Mouse (Mus musculus): ENCODE results near the gene Acp7.

Acp7 gene

DNA sequence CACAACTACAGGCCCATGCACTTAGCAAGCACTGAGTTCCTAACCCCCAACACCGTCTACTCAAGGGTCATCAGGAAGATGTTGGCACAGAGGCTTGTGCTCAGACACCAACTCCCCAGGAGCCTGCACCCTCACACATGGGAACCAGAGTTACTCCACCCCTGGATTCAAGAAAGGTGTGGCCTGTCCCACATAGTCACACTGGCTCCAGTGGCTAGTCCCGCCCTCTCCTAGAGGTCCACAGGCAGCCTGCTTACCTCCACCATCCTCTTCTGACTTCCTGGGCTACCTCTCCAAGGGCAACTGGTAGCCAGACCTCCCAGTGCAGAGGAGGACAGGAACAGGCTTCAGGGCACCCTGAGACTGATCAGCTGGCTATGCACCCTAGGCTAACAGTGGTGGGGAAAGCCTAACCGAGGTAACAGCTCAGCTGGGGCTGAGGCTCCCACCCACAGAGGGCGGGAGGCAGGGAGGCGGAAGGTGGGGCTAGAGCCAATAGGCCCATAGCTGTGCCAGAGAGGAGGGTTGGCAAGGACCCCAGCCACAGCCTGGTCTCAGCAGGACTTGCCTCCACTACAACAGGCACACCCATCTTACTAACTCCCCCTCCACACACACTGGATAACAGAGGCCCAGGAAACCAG lies 54.7 kb downstream of the Acp7 start:
- DNase-seq (ENCODE audit: low spot score in 2 of 2), result peak; percentile 83 to 85

DNA sequence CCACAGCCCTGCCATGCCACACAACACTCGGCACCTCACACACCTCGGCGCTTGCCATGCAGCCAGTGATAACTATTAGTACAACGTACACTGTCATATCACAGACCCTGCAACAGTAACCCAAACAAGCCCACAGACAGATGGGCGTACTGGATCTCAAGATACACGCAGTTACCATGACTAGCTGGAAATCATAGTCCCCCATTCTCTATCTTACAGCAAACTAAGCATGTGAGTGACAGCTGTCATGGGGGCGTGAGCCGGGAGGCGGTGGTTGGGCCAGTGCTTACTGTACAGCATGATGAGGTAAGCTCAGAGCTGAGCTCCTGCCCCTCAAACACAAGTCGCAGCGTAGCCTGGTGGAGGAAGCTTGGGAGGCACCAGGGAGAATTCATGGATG lies 55.5 kb downstream of the Acp7 start:
- DNase-seq (ENCODE audit: low spot score in 2 of 2), result no peak

DNA sequence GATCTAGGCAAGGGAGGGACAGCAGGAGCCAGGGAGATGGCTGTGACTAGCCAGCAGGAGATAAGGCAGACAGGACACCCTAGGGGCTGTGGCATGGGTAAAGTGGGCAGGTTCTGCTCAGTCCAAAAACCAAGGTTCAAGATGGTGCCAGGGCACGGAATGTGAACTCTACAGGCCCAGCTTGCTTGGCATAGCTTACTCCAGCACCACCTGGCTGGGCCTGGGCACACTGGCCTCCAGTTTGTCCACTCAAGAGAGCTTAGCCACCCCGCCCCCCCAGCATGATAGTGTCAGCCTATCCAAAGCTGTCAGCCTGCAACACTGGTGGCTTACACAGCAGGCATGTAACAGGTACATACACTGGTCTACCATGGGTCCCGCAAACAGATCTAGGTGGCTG lies 57.9 kb downstream of the Acp7 start:
- no peak for DNase-seq (ENCODE audit: low spot score in 2 of 2)

DNA sequence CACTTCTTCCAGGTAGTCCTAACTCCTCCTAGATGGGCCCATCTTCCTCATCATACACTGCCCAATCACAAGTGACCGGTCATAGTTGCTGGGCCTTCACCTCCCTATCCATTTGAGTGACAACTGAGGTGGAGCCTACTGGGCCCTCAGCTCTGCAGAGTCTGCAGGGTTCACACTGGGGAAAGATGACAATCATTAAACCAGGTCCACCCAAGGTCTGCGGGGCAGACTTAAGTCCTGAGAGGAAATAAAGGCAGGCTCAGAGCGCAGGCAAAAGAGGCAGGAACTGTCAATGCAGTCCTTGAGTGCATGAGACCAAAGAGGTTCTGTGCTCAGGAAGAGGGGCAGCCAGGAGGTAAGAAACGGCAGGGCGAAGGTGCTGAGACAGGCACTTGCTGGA lies 58.4 kb downstream of the Acp7 start:
- DNase-seq (ENCODE audit: low spot score in 2 of 2), result no peak

DNA sequence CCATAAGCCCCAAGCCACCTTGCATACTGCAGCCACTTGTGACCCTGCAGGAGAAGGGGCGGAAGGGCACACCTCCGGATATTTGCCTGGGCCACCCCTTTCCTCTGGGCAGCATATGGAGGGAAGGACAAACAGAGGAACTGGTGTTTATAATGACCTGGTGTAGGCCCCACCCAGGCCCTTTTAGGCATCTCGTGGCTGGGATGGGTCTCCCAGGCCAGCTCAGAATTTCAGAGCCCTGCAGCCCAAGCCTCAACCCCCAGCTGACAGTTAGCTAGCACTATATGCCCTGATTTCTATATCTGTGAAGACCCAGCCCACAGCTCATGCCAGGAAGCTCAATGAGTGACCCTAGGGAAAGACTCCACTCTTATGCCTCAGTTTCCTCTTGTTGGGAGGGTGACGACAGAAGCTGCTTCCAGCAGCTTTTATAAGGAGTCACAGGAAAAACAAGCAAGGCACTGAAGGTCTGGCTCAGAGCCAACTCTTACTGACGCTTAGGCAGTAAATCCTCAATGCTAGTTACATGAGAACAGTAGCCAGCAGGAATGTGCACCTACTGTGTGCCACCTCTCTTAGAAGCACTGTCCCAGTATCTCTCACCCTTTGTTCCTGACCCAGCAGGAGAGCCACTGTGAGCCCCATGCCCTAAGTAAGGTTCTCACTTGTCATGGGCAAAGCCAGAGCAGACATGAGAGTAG lies 60.0 kb downstream of the Acp7 start:
- no peak for DNase-seq (ENCODE audit: low spot score in 2 of 2)

DNA sequence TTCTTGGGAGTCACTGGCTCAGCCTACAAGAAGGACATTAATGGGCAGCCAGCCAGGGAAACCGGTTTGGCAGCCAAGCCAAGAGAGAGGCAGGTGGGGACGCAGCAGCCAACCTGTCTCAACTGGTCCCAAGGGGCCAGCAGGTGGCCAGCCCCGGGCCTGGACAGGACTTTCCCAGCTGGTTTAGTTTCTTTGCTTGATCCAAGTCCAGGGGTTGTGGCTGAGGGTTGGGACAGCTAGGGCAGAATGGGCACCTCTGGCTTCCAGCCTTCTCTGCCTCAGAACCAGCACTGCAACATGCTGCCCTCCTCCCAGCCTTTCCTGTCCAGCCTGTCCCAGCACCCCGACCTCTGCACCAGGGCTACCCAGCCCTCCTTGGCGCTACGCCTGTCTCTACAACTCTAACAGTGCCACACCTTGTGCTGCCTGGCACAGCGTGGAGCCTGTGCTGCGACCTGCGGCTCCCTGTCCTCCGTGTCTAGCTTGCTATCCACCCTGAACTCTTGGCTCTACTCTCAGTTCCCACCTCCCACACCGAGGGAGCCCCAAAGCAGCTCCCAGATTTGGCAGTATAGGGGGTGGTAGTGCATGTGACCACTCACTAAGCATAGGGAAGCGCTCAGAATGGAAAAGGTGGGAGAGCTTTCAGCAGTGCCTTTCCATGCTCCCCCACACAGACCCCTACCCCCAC lies 60.7 kb downstream of the Acp7 start:
- DNase-seq (ENCODE audit: low spot score in 2 of 2), result peak; percentile 93 to 94

DNA sequence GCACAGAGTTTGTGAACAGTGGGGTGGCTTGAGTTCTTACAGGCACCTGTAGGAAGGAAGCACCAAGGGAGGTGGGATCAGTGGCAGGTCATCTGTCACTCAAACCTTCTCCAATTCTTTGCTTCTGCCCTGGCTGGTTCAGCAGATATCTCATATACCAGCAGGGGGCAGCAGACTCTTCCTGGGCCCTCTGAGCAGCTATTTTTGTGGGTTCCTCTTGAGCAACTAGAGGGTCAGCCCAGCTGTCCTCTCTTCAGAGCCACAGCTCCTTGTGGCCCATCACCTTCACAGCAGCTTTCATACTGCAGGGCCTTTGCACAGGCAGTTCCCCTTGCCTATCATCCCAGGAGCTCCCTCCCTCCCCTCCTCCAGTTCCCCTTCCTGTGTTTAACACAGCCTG lies 62.9 kb downstream of the Acp7 start:
- peak; percentile 52 to 68 for DNase-seq (ENCODE audit: low spot score in 2 of 2)

DNA sequence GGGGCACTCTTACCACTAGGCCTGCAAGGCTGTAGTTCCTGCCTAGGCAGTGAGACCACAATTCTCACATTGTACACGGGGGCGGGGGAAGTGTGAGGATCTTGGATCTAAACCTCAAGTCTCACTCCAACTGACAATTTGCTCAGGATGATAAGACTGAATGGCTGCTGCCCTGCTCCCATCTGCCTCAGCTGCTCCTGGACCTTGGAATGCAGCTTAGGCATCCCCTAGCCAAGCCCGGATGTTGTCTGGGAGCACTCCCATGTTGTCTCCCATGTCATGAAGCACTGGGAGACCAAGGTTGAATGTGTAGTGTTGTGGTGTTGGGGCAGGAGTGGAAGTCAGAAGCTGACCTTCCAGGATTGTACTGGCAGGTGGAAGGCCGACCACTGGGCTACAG lies 63.6 kb downstream of the Acp7 start:
- no peak for DNase-seq (ENCODE audit: low spot score in 2 of 2)

DNA sequence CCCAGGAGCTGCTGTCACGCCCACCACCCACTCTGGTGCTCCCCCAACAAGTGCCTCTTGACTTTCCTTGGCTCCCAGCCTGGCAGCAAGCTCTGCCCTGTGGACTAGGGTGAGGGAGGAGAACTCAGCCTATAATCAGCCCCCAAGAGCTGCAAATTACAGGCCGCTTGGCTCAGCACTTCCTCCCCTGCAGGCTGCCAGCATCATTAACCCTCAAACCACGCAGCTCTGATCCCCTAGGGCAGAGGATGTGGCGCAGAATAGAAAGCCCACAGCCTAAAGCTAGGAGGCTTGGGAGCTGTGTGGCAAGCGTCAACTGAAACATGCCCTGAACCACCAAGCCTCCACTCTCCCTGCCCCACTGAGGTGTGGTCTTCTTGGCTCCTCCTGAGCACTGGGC lies 65.7 kb downstream of the Acp7 start:
- no peak for DNase-seq (ENCODE audit: low spot score in 2 of 2)

DNA sequence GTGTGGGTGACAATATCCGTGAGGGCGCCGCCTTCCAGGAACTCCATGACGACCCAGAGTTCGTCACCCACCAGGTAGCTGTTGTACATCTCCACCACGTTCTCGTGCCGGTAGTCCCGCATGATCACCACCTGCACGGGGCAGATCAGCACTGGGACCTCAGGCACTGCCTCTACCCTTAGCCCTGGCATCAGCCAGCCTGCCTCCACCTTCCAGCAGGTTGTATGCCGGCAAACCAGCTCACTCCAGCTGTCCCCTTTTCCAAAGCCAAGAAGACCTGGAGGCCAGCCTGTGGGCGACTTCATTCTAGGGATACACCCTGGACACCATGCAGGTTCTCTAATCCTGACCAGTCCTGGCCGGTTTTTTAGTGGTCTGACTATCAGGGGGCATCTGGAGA lies 68.2 kb downstream of the Acp7 start:
- DNase-seq (ENCODE audit: low spot score in 2 of 2), result no peak

DNA sequence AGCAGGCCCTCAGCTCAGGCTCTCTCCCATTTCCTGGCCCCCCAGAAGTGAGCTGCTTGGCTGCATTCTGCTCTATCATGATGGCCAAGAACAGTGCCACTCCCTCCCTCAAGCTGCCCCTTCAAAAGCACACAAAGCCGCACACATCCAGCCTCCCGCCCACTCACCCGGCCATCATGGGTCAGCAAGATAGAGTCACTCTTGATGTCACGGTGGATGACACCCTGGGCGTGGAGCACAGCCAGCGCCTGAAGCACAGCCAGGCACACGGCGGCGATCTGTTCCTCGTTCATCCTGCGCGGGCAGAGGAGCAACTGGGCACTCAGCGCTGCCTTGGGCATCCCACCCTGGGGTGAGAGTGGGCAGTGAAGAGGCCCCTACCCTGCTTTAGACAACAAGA lies 68.8 kb downstream of the Acp7 start:
- DNase-seq (ENCODE audit: low spot score in 2 of 2), result no peak

DNA sequence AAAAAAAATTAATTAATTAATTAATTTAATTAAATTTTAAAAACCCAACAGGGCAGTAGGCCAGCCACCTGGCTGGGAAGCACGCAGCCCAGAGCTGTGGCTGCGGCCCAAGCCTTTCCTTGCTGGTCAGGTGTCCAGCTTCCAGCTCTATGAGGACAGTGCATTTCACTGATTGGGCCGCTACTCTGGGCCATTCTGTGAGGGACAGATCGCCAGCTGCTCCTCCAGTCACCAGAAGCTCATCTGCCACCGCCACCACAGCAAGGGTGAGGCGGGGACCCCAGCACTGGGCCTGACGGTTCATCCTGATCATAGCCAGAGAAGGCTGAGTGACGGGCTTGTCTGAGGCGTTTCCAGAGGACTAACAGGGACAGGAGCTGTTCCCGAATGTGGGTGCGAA lies 69.2 kb downstream of the Acp7 start:
- DNase-seq (ENCODE audit: low spot score in 2 of 2), result no peak

DNA sequence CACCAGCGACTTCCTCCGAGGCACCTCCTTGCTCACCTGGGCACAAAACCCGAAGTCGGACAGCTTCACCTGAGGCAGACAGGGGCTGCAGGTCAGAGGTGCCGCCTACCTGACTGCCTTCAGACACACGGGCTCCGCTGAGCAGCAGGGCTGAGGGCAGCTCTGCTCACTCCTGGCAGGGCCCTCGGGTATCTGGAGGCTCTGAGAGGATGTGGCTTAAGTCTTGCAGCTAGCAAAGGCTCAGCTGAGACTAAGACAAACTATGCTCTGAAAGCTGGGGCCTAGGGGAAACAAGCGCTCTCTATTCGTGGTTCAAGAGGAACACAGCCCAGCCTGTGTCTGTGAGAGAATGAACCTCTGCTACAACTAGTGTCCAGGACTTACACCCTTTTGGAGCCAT lies 70.3 kb downstream of the Acp7 start:
- DNase-seq (ENCODE audit: low spot score in 2 of 2), result no peak

DNA sequence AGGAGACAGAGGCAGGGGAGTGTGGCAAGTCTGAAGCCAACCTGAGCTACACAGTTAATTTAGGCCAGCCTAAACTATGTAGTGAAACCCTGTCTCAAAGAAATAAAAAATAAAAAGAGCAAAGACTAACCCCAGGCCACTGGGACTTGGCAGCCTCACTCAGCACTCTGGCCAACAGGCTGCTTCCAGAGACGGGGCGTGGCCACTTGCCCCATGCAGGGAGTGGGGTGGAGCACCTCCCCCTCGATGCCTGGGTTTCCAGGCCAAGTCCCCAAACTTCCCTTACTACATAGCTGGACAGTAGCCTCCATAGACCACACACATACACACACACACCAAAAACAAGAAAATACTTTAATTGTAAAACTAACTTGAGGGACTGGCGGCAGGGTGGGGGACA lies 72.6 kb downstream of the Acp7 start:
- peak in 1 of 2 experiments; percentile 72 for DNase-seq (ENCODE audit: low spot score in 2 of 2)

DNA sequence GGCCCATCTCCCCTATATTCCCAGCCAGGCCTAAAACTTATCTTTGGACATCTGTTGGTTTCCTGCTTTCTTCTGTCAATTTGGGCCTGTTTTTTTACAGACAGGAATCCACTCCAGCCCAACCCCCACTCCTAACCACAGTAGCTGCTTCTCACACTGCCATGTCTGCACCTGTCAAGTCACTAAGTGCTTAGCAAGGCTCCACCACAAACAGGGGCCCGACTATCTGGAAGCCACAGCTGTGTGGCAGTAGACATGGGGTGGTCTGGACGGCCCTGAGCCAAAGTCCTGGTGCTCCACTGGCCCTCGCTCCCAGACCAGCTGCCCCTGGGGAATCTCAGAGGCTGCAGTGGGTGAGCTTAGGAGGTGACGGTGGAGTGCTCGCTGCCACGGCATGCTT lies 73.4 kb downstream of the Acp7 start:
- DNase-seq (ENCODE audit: low spot score in 2 of 2), result no peak
